Mouse (Mus musculus): ENCODE measurements around the gene Med16.

The Med16 gene

DNA sequence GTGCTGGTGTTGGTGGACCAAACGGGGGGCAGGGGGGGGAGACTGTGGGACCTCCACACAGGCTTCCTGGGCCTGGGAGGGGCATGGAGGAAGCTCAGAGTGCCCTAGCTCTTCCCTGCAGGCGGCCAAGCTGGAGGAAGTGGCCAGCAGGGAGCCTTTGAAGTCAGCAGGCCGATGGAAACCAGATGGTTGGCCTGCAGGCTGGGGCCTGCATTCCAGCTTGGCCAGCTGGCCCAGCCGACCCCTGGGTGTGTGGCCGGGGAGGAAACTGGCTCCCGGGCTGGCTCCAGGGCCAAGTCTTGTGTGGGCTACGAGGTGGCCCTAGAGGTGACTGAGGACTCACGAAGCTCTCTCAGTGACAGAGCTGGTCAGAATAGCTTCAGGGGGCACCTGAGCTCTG lies 24.0 kb upstream of the Med16 start:
- no peak for DNase-seq

DNA sequence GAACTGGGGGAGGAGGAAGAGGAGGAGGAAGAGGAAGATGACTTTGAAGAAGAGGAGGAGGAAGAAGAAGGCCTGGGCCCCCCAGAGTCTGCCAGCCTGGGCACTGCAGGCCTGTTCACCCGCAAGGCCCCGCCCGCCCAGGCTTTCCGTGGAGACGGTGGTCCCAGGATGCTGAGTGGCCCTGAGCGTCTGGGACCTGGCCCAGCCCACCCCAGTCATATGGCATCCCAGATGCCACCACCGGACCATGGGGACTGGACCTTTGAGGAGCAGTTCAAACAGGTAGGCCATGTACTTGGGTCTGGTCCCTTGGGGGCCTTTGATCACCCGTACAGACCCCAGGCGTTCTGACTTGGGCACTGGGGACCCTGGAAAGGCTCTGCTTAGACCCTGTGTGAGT lies 23.1 kb upstream of the Med16 start:
- DNase-seq = no peak

DNA sequence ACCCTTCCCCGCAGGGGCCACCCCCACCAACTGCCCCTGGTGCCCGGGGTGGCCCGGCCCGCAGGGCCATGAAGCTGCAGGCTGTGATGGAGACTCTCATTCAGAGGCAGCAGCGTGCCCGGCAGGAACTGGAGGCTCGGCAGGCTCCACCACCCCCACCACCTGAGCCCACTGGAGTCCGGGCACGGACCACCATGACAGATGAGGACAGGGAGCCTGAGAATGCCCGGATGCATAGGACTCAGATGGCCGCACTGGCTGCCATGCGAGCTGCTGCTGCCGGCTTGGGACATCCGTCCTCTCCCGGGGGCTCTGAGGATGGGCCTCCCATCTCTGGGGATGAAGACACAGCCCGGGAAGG lies 22.1 kb upstream of the Med16 start:
- no peak for DNase-seq

DNA sequence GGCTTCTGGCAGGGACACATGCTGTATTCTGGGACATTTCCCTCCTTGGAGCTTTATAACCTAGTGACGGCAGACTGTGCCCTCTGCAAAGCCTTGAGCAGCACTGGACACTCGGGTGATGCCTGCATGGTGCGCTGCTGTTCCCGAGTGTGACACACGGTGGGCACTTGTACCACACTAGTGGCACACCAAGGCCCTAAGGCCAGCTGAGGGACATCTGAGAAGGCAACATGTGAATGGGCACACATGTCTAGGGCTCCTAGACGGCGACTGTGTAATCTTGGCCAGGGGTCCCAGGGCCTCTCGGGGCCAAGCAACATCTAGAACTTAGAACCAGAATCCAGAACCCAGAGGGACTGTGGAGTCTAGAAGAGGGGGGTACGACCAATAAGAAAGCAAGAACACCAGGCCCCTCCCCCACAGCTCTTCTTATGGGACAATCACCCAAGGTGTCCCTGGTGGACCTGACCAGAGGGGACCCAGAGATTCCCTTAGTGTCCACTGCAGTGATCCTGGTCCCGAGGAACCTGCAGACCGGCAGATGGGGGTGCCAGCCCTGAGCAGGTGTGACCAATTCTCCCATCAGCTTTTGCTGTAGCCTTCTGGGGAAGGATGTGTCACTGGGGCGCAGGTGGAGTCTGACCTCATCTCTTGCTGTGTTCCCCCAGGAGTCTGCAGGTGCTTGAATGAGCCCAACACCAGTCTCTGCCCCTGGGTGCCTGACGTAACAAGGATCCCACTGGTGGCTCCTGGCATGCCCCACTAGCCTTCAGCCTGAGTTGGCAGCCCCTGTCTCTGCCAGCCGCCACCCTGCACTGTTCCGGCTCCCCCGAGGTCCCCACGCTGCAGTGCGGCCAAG lies 21.5 kb upstream of the Med16 start:
- DNase-seq = no peak

DNA sequence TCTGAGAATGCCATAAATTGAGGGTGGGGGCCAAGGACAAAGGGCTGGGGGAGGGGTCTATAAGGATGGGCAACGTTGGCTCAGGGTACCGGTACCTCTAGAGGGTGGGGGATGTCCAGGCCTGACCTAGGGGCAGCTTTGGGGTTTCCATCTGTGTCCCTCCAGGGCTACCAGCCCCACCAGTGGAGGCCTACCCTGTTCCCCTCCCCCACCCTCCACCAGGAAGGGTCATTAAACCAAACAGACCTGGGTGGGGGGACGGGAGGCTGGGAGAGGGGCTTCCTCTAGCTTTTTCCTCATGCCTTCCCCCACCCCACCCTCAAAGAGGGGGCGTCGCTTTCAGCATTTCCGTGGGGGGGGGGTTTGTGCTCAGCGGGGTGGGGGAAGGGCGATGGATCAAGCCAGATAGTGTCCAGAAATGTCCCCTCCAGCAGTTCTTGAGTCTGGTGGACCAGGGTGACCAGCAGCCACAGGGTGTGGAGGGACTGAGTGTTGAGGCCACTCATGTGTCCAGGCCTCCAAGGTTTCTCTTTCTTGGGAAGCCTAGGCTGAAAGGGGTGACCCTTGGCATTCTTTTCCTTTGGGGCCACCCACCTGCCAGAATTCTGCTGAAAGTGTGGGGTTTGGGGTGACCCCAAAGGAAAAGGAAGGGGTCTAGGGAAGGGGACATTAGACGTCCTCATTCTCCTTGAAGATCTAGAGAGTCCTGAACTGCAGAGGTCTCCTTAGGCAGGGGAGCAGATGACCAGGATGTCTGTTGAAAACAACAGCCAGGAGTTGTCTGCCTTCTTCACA lies 20.4 kb upstream of the Med16 start:
- DNase-seq = no peak

DNA sequence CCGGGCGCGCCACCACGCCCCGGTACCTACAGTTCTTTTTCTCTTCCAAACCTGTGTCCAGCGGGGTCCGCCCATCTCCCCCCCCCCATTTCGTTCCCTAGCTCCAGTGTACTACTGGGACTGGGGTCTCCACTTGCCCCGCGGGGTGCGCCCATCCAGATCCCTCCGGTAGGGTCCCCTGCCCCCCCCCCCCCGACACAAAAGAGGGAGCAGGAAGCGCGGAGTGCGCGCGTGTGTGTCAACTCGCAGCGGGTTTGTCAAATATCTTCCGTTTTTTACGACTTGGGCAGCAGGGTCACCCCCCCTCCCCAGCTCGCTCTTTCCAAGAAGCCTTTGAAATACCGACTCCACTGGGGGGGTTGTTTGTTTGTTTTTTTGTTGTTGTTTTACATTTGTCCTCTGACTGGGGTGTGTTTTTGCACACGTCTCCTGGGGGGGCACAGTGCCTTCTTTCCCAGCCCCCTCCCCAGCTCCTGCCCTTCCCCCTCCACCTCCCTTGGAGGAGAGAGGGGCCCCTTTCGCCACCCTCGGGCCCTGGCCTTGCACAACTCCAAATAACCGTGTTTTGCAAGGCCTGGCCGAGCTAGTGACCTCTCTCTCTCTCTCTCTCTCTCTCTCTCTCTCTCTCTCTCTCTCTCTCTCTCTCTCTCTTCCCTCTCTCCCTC lies 19.4 kb upstream of the Med16 start:
- peak; percentile 60 for DNase-seq

DNA sequence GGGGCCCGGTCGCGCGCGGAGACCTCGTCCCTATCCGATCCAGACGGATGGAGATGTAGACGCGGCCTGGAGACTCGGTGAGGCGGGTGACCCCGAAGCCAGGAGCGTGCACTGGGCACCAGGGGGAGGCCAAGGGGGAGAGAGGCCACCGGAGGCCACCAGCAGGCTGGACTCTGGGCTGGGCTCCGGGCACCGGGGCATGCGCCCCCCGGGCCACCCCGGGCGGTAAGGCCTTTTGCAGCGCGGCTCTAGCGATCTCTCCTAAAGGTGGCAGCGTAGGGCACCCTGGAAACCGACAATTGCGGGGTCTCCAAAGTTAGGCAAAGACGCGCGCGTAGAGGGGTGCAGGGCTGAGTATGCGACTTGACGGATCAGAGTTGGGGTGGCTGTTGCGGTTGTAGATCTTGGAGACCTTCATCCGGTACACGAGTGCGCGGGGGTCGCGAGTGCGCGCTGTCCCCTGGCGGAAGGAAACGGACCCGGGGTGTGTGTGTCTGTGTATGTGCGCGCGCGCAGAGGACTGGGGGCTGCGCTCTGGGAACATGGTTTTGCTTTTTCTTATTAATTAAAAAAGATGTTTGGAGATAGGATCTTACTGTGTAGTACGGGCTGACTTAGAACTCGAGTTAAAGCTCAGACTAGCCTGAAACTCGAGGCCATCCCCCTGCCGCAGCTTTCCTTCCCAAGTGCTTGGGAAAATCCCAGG lies 18.8 kb upstream of the Med16 start:
- DNase-seq = peak; percentile 54

DNA sequence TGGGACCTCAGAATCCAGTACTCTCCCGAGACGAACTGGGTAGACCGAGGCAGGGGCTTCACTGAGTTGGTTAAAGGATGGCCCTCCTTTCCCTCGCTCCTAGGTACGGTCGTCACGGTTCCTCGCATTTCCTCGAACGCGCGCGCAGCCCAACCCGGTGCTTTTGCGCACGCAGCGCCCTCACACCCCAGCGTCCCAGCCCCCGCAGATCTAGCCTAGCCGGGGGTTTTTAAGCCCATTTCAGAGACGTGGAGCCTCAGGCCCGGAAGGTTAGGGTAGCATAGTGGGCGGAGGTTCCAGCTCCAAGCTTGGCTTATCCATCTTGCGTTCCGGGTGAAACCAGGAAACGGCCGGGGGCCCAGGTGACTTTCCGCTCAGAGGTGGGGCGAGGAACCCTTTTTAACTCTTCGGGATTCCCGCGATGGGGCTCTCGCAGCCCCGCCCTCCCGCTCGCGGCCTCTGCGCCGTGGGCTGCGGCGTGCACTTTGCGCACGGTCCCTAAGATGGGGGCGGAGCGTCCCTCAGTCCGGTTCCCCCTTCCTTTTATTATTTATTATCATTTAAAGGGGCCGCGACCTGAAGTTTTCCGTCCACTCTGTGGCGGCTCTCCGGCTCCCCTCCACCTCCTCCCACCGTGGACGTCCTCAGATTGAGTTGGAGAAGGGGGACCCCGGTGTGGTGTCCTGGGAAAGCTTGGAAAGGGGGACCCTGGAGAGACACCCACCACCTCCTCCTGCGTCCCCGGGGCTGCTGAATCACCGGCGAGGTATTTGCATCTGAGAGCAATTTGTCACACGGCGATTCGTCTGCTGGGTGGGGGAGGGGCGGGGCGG lies 18.0 kb upstream of the Med16 start, which contains the start of gene Arid3a:
TSS of gene Arid3a (plus strand) at position 553 of the 833 bp plus-strand sequence.
- DNase-seq = peak; percentile 89

DNA sequence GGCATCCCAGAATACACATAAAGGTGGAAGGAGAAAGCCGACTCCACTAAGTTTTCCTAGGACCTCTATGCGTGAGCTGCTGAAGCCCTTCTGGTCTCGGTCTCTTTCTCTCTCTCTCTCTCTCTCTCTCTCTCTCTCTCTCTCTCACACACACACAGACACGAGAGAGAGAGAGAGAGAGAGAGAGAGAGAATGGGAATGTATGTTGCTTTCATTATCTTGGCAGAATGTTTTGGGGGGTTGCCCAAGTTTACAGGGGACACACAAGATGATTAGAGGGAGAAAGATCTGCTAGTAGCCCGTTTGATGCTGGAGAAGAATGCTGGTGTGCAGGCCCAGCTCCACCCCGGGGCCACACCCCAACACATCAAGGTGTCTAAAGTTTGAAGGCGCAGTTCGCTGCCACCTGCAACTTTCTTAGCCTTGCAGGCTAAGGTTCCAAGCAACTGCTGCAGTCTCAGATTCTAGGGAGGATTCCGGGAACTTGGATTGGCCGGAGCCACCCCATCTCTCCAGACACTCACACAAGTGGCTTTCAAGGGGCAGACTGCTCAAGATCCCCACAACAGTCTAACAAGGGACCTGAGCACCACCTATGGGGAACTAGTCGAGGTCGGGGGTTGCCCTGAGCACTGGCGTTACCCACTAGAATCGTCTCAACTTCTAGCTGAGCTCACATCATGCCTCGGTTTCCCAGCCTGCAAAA lies 17.2 kb upstream of the Med16 start:
- no peak for DNase-seq

DNA sequence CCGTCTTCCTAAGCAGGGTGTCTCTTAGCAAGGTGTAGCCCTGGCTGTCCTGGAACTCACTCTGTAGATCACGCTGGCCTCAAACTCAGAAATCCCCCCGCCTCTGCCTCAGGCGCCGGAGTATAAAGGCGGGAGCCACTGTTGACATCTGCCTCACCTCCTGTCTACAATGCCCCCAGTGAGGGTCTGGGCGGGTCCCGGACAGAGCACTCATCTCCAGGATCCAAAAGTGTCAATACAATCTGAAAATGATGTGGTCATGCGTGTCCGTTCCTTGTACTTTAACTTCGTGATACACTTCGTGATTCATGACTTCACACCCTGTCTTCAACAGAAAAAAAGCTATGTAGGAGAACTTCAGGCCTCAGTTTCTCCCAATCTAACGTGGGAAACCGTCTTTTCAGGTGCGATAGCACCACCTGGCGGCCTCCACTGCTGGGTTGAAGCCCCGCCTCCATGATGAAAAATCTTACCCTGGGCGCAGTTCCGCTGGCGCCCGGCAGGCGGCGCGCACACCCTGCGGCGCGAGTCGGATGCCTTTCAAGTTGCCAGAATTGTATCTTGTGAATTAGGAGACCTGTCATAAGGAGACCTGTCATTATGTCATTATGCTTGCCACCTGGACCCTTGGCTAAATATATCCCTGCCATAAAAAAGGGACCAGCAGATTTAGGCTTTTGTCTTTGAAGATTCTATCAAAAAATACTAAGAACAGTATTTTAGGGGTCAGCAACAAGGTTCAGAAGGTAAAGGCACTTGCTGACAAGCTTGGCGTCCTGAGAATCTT lies 16.5 kb upstream of the Med16 start:
- DNase-seq = peak; percentile 92

DNA sequence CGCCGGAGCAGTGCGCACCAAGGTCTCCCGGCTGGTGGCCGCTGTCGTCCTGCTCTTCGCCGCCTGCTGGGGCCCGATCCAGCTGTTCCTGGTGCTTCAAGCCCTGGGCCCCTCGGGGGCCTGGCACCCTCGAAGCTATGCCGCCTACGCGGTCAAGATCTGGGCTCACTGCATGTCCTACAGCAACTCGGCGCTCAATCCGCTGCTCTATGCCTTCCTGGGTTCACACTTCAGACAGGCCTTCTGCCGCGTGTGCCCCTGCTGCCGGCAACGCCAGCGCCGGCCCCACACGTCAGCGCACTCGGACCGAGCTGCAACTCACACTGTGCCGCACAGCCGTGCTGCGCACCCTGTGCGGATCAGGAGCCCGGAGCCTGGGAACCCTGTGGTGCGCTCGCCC lies 12.8 kb upstream of the Med16 start:
- no peak for DNase-seq

DNA sequence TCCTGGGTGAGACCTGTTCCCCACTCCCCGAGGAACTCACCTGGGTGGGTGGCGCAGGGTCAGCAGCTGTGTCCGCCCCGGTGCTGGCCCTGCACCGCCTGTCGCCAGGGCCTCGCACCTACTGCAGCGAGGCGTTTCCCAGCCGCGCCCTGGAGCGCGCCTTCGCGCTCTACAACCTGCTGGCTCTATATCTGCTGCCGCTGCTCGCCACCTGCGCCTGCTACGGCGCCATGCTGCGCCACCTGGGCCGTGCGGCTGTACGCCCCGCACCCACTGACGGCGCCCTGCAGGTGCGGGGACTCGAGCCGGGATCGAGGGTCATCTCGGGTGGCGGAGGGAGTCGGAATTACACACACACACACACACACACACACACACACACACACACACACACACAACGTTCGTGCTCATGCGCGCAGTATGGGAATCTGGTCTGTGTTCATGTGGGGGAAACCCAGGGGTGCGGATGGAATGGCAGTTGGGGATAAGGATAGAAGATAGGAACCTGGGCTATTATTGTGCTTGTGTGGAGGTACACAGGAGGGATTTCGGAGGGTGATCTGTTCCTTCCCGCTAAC lies 12.3 kb upstream of the Med16 start, which contains the start of gene R3hdm4:
TSS of gene R3hdm4 (minus strand) at position 251 of the 578 bp plus-strand sequence.
- DNase-seq = no peak

DNA sequence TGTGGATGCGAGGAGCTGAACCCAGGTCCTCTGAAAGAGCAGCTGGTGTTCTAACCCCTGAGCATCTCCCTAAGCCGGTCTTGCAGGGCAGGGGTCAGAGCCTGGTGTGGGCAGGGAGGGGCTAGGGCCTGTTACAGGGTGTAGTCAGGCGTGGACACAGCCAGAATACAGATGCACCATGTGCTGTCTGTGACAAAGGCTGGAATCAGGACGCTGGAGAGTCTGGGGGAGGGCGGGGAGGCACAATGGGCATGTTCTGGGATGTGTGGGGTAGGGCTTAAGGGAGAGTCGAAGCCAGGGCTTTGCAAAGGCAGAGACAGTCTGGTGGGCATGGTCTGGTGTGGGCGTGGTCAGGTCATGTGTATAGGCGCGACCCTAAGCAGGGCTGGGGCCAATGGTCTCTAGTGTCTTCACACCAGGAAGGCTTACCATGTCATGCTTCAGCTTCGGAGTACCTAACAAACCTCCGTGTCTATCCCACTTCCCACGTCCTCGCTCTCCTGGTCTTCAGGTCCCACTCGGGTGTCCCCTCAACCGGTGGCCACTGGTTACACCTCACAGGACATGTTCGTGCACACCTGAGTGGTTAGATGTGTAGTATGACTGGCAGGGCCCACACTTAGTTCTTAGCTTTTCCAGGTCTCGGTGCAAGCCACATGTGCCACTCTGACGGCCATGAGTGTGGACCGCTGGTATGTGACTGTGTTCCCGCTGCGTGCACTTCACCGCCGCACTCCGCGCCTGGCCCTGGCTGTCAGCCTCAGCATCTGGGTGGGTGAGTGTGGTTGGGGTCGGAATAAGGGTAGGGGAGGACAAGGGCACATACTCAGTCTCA lies 11.6 kb upstream of the Med16 start:
- no peak for DNase-seq

DNA sequence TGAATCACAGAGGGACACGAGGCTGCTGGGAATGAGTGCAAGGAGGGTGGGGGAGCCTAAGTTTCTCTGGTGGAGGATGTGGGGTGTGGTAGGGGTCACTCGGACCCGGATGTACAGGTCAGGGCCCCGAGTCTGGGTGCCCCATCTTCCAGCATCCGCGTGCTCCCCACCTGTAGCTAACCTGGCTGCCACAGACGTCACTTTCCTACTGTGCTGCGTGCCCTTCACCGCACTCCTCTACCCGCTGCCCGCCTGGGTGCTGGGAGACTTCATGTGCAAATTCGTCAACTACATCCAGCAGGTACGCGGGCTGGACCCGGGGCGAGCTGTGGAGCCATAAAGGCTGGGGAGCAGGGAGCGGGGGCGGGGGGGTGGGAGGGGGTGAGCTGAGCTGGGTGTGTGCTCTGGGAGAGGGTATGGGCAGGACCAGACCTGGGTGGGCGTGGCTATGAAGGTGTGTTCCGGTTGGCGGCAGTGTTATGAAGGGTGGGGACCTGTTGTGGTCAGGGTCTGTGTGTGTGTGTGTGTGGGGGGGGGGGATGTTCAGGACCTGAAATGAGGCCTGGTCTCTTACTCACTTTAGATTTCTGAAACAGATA lies 10.6 kb upstream of the Med16 start:
- DNase-seq = no peak

DNA sequence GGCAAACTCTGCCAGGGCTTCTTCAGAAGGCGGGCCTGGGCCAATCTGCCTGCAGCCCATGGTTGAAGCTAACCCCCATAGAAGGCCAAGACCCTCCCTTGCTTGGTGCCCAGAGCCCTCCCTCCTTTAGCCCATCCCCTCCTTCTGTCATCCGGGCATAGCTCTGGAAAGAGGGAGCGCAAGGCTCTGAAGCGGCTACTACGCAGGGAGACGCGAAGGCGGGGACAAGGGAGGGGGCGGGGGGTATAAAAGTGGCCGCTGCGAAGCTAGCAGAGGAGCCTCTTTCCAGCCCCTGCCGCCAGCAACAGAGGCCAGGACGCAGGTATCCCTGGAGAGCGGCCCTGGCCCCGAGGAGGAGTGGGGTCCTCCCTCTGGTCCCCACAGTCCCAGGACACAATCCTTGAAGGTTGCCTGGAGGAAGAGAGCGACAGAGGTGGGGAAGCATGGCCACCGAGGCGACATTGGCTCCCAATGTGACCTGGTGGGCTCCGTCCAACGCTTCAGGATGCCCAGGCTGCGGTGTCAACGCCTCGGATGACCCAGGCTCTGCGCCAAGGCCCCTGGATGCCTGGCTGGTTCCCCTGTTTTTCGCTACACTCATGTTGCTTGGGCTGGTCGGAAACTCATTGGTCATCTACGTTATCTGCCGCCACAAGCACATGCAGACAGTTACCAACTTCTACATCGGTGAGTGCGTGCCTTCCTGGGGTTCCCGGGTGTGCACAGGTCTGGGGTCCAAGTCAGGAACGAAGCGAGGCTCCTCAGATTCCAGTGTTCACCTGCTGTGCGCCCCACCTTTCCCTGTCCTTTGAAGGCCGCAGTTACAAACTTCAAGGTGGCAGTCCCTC lies 9.7 kb upstream of the Med16 start:
- no peak for DNase-seq

DNA sequence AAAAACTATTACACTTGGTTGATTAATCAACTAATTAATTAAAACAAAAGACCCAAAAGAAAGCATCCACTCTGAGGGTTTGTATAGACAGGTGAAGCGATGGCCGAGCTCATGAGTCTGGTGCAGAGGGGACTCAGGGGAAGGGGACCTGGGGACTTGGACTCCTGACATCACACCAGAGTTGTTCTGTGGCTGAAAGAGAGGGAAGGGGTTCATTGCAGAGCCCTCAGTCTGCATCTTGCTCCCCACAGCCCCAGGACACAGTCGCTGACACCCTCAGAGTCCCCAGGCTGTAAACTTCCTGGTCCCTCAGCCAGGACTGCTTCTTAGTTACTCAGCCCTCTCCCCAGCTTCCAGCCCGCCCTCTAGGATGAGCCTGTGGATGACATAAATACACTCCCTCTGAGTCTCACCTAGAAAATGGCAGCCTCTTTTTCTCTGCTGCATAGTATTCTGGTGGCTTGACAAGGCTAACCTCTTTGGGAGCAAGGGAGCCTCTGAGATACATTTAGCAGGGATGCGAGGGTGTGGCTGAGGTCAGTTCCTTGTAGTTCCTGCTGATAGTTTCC lies 8.9 kb upstream of the Med16 start:
- DNase-seq = no peak

DNA sequence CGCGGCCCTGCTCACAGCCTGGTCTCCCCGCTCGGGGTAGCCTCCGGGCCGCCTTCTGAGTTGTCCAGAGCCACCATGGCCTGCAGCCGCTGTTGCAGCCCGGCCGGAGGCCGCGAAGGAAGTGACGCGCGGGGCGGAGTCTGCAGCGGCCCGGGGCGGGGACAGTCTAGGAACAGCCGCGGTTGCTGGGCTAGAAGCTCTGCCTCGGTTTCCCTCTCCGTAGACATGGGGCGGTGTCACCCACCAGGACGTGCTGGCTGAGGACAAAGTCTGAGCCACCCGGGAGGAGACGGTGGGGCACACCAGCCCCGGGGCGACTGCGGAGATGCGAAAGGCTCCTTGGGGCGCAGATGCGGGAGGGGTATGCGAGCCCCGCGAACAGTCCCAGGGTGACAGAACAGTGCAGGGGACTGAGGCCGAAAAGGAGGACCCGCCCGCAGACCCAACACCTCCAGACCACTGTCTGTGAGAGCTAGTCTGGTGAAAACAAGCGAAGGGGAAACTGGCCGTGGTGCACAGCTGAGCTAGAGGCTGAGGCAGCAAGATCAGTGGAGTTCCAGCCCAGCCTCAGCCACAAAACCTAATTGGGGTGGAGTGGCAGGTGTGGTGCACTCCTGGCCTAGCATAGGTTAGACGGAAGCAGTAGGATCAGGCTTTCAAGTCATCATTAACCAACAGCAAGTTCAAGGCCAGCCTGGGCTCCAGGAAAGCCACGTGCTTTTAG lies 8.2 kb upstream of the Med16 start, which contains the start of gene Kiss1r:
TSS of gene Kiss1r (plus strand) at position 164 of the 724 bp plus-strand sequence.
- DNase-seq = peak; percentile 91

Data from liver (tissue).